Mouse (Mus musculus): ENCODE results near the gene Mpped1. TPM values are rescaled to one million over a fixed set of nuclear protein-coding genes. Genes with fewer than 3 reads are reported as not detected.

Mpped1 gene
- total and polyA plus RNA-seq, 3 experiments = not detected

GRCm38 (mm10) chr15:83781304-83781703, 2.0 kb downstream of the Mpped1 start:
- no peak overlapping the region for H3K4me3 ChIP-seq (ENCODE audit: control insufficient read depth in 1 of 2, insufficient read depth in 1 of 2, low read depth in 2 of 2, low read length in 2 of 2)
- no peak for DNase-seq (ENCODE audit: low read depth, low spot score)
- no peaks in the 10 kb centered on the region for H3K4me1 ChIP-seq (ENCODE audit: control insufficient read depth in 1 of 2, insufficient read depth in 2 of 2, low read length in 2 of 2)
- H3K79me2 ChIP-seq (ENCODE audit: control insufficient read depth, insufficient read depth, low read length, poor library complexity) = no peaks in the 10 kb centered on the region
- H3K36me3 ChIP-seq (ENCODE audit: control insufficient read depth in 1 of 2, insufficient read depth in 2 of 2, low read length in 2 of 2) = no peaks in the 10 kb centered on the region
- H3K9me3 ChIP-seq (replicated peaks; ENCODE audit: insufficient read depth, low read length) = no peaks in the 10 kb centered on the region
- no peaks in the 10 kb centered on the region for H3K27me3 ChIP-seq (ENCODE audit: control insufficient read depth in 1 of 2, insufficient read depth in 2 of 2, low read length in 2 of 2)
- no peak overlapping the region for H3K9ac ChIP-seq (ENCODE audit: control insufficient read depth, low read depth, low read length, poor library complexity, severe bottlenecking)
- TF ChIP-seq MYC (IDR thresholded peaks at IDR 0.05; ENCODE audit: low read depth, low read length) (no peak), KAT2A (conservative IDR thresholded peaks at IDR 0.05; ENCODE audit: low read depth, low read length) (no peak), MEF2A (IDR thresholded peaks at IDR 0.05; ENCODE audit: extremely low read depth, insufficient replicate concordance, low read depth, low read length, poor library complexity, severe bottlenecking) (no peak), CHD2 (IDR thresholded peaks at IDR 0.05; ENCODE audit: low read length) (no peak), RAD21 (IDR thresholded peaks at IDR 0.05; ENCODE audit: low read depth, low read length) (no peak), UBTF (IDR thresholded peaks at IDR 0.05; ENCODE audit: borderline replicate concordance, insufficient read depth, low read depth, low read length) (no peak), ELF1 (IDR thresholded peaks at IDR 0.05; ENCODE audit: low read depth, low read length) (no peak), E2F4 (IDR thresholded peaks at IDR 0.05; ENCODE audit: borderline replicate concordance, low read depth, low read length) (no peak), SMC3 (IDR thresholded peaks at IDR 0.05; ENCODE audit: low read depth, low read length) (no peak), MAZ (IDR thresholded peaks at IDR 0.05; ENCODE audit: low read depth, low read length) (no peak), EP300 (IDR thresholded peaks at IDR 0.05; ENCODE audit: low read depth in 1 of 2, low read length in 2 of 2) (no peak), NELFE (IDR thresholded peaks at IDR 0.05; ENCODE audit: low read depth, low read length) (no peak), NRF1 (IDR thresholded peaks at IDR 0.05; ENCODE audit: insufficient read depth, low read depth, low read length, poor library complexity, severe bottlenecking) (no peak), HCFC1 (IDR thresholded peaks at IDR 0.05; ENCODE audit: low read depth, low read length) (no peak)
- no peak overlapping the region for H3K27ac ChIP-seq (ENCODE audit: control insufficient read depth, low read depth, low read length)

- no peak overlapping the region for H3K9ac ChIP-seq (ENCODE audit: control insufficient read depth, low read depth, low read length, poor library complexity, severe bottlenecking)
- no peak for DNase-seq (ENCODE audit: low read depth, low spot score)
- H3K4me1 ChIP-seq (ENCODE audit: control insufficient read depth in 1 of 2, insufficient read depth in 2 of 2, low read length in 2 of 2) = no peaks in the 10 kb centered on the region
- TF ChIP-seq CTCF (IDR thresholded peaks at IDR 0.05 in 2 of 3, conservative IDR thresholded peaks at IDR 0.05 in 1 of 3; ENCODE audit: control insufficient read depth in 1 of 3, insufficient read depth in 1 of 3, low read depth in 2 of 3, low read length in 3 of 3, poor library complexity in 1 of 3, severe bottlenecking in 1 of 3) (no peak), USF2 (IDR thresholded peaks at IDR 0.05; ENCODE audit: borderline replicate concordance in 1 of 2, insufficient read depth in 1 of 2, low read depth in 1 of 2, low read length in 2 of 2) (no peak), TAL1 (IDR thresholded peaks at IDR 0.05; ENCODE audit: low read length) (no peak), EP300 (IDR thresholded peaks at IDR 0.05; ENCODE audit: low read depth in 1 of 2, low read length in 2 of 2) (no peak), USF1 (IDR thresholded peaks at IDR 0.05; ENCODE audit: low read depth, low read length) (no peak), JUND (IDR thresholded peaks at IDR 0.05; ENCODE audit: low read depth, low read length) (no peak), NRF1 (IDR thresholded peaks at IDR 0.05; ENCODE audit: insufficient read depth, low read depth, low read length, poor library complexity, severe bottlenecking) (no peak), HCFC1 (IDR thresholded peaks at IDR 0.05; ENCODE audit: low read depth, low read length) (no peak), ZNF384 (IDR thresholded peaks at IDR 0.05; ENCODE audit: low read depth, low read length) (no peak), GATA1 (IDR thresholded peaks at IDR 0.05; ENCODE audit: low read depth, low read length) (no peak), BHLHE40 (IDR thresholded peaks at IDR 0.05; ENCODE audit: borderline replicate concordance, low read depth, low read length) (no peak), ETS1 (IDR thresholded peaks at IDR 0.05; ENCODE audit: low read depth, low read length) (no peak), SIN3A (IDR thresholded peaks at IDR 0.05; ENCODE audit: low read length) (no peak), KAT2A (conservative IDR thresholded peaks at IDR 0.05; ENCODE audit: low read depth, low read length) (no peak), POLR2AphosphoS2 (IDR thresholded peaks at IDR 0.05; ENCODE audit: low read length) (no peak), ZKSCAN1 (IDR thresholded peaks at IDR 0.05; ENCODE audit: low read depth, low read length) (no peak), TCF12 (IDR thresholded peaks at IDR 0.05; ENCODE audit: low read depth, low read length) (no peak)
- H3K79me2 ChIP-seq (ENCODE audit: control insufficient read depth, insufficient read depth, low read length, poor library complexity) = no peaks in the 10 kb centered on the region
- no peak overlapping the region for H3K4me3 ChIP-seq (ENCODE audit: control insufficient read depth in 1 of 2, insufficient read depth in 1 of 2, low read depth in 2 of 2, low read length in 2 of 2)
- no peaks in the 10 kb centered on the region for H3K36me3 ChIP-seq (ENCODE audit: control insufficient read depth in 1 of 2, insufficient read depth in 2 of 2, low read length in 2 of 2)
- H3K27ac ChIP-seq (ENCODE audit: control insufficient read depth, low read depth, low read length) = no peak overlapping the region
- no peaks in the 10 kb centered on the region for H3K9me3 ChIP-seq (replicated peaks; ENCODE audit: insufficient read depth, low read length)
- no peaks in the 10 kb centered on the region for H3K27me3 ChIP-seq (ENCODE audit: control insufficient read depth in 1 of 2, insufficient read depth in 2 of 2, low read length in 2 of 2)
Observed at GRCm38 (mm10) chr15:83782284-83782683, 3.0 kb downstream of the Mpped1 start.

Measured in MEL (cell line).